ENCODE assay signal across 23 mouse cellular contexts in the genomic region with DNA sequence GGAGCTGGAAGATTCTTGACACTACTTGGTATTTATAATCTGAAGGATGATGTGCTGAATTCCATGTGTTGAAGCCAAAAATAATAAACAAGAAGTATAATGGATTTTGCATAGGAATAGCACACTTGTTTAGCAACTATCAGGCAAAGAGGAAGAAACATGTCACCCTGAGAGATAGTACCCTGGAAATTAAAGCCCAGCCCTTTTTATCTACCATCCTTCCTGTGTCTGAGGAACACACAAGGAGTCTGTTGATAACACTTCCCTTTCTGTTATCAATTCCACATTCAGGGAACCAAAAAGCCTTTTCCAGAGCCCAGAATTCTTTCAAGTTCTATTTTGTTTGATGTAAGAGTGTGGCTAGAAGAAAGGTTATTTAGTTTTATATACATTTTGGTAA.
DNase-seq lines count a peak whose midpoint lies in the region; ATAC-seq and TF ChIP-seq lines count a peak whose summit lies in the region.
"Had no signal": no experiment of that assay in that cellular context is flagged by ENCODE, and none has a peak within 500 bp of the region (broad histone marks: within the 10 kb centered on the region; RNA-seq: fewer than 3 reads in every experiment).

No protein-coding gene starts in this region.

- no peak for DNase-seq in heart, adult 18-20 months
- no peak for DNase-seq in liver, embryonic 14.5 days (ENCODE audit: low read depth in 3 of 3, low spot score in 3 of 3)
- no peak for DNase-seq in kidney, postnatal 10 days
- no peak for DNase-seq in right cerebral cortex, postnatal 25 days
- DNase-seq in adrenal gland, postnatal 25 days = no peak
- DNase-seq: adrenal gland, postnatal 36 days; B cell, adult 2 months; cerebellum, adult 8-10 months; cerebellum, postnatal 14 days; forebrain, postnatal 0 days; gastrocnemius, postnatal 25 days; heart, postnatal 14 days had no signal

- TF ChIP-seq EP300 in liver, embryonic 14.5 days (IDR thresholded peaks at IDR 0.05; ENCODE audit: low read depth) = peak; percentile 44

- no peaks in the 10 kb centered on the region for H3K9me3 ChIP-seq in heart, embryonic 12.5 days (replicated peaks)
- H3K9me3 ChIP-seq in liver, embryonic 14.5 days (ENCODE audit: control insufficient read depth, low read length) = no peaks in the 10 kb centered on the region
- H3K9me3 ChIP-seq: embryonic facial prominence, embryonic 10.5 days; forebrain, embryonic 13.5 days; hindbrain, embryonic 10.5 days; intestine, embryonic 15.5 days had no signal

- H3K4me3 ChIP-seq in heart, embryonic 12.5 days = no peak overlapping the region
- H3K4me3 ChIP-seq in liver, embryonic 14.5 days (ENCODE audit: insufficient read depth in 1 of 2, low read depth in 2 of 2, low read length in 2 of 2) = no peak overlapping the region
- H3K4me3 ChIP-seq: embryonic facial prominence, embryonic 10.5 days; forebrain, embryonic 13.5 days; hindbrain, embryonic 10.5 days; intestine, embryonic 15.5 days had no signal

- ATAC-seq in heart, embryonic 12.5 days (ENCODE audit: insufficient number of reproducible peaks, low FRiP score) = peak; percentile 53; the same call in 1 of the 2 replicates
- 0 out of 2 replicates have a peak, but pooled peaks have one; percentile 22 for ATAC-seq in common myeloid progenitor, adult 5-6 weeks (replicated peaks; ENCODE audit: low read depth, poor library complexity, severe bottlenecking)
- peak; percentile 69 for ATAC-seq in liver, embryonic 14.5 days (ENCODE audit: insufficient read depth)
- ATAC-seq: activated CD4-positive, CD25-positive, alpha-beta regulatory T cell, adult 4 months; CD4-positive, CD25-positive, alpha-beta regulatory T cell, adult 4 months; forebrain, embryonic 13.5 days; forebrain, postnatal 0 days; intestine, embryonic 15.5 days; Patski had no signal

- H3K27me3 ChIP-seq in heart, embryonic 12.5 days (replicated peaks) = no peaks in the 10 kb centered on the region
- no peaks in the 10 kb centered on the region for H3K27me3 ChIP-seq in liver, embryonic 14.5 days (ENCODE audit: control insufficient read depth, insufficient read depth, low read length)
- H3K27me3 ChIP-seq: forebrain, embryonic 13.5 days; intestine, embryonic 15.5 days; Patski had no signal

- no peaks in the 10 kb centered on the region for H3K36me3 ChIP-seq in heart, embryonic 12.5 days
- H3K36me3 ChIP-seq in liver, embryonic 14.5 days (replicated peaks; ENCODE audit: control insufficient read depth, insufficient read depth, low read depth) = no peaks in the 10 kb centered on the region
- H3K36me3 ChIP-seq: embryonic facial prominence, embryonic 10.5 days; G1E; hindbrain, embryonic 10.5 days; intestine, embryonic 15.5 days had no signal

- H3K27ac ChIP-seq in heart, embryonic 12.5 days (ENCODE audit: poor library complexity, severe bottlenecking) = no peak overlapping the region
- H3K27ac ChIP-seq in liver, embryonic 14.5 days = no peak overlapping the region
- H3K27ac ChIP-seq: embryonic facial prominence, embryonic 10.5 days; forebrain, embryonic 13.5 days; hindbrain, embryonic 10.5 days; hindbrain, embryonic 14.5 days; intestine, embryonic 15.5 days had no signal

- H3K4me2 ChIP-seq in heart, embryonic 12.5 days = no peak overlapping the region
- no peak overlapping the region for H3K4me2 ChIP-seq in liver, embryonic 14.5 days (ENCODE audit: low read depth)
- H3K4me2 ChIP-seq: forebrain, embryonic 13.5 days; hindbrain, embryonic 14.5 days; intestine, embryonic 15.5 days had no signal

- H3K9ac ChIP-seq in heart, embryonic 12.5 days = no peak overlapping the region
- no peak overlapping the region for H3K9ac ChIP-seq in liver, embryonic 14.5 days (replicated peaks)
- H3K9ac ChIP-seq: forebrain, embryonic 13.5 days; forebrain, postnatal 0 days; hindbrain, embryonic 14.5 days; intestine, embryonic 15.5 days had no signal

- no peaks in the 10 kb centered on the region for H3K4me1 ChIP-seq in heart, embryonic 12.5 days (replicated peaks)
- peaks cover 0 to 7% of the 10 kb centered on the region in 2 experiments; a peak in 2 of 4 replicates for H3K4me1 ChIP-seq in liver, embryonic 14.5 days (replicated peaks; ENCODE audit: control insufficient read depth in 2 of 2, insufficient read depth in 2 of 2, low read length in 1 of 2)
- H3K4me1 ChIP-seq: embryonic facial prominence, embryonic 10.5 days; forebrain, embryonic 13.5 days; hindbrain, embryonic 10.5 days; intestine, embryonic 15.5 days had no signal

- no peak for TF ChIP-seq CTCF in liver, embryonic 14.5 days (IDR thresholded peaks at IDR 0.05; ENCODE audit: low read depth)
